Mouse (Mus musculus) liver, embryonic 12.5 days (tissue): ENCODE data around the gene Gm12790. TPM values are rescaled to one million over a fixed set of nuclear protein-coding genes. Genes with fewer than 3 reads are reported as not detected.
"Not testable (repeated sequence)": the region's sequence is repeated elsewhere in the genome, so short reads cannot be mapped to it uniquely, and the experiment has no call there.

Experiments
- ATAC-seq: fragments of 200-750 bp; cut with Nextera tagmentation; 2 replicates; pipeline ENCODE4 v1.8.0; 2017; ENCODE audit warnings: moderate number of reproducible peaks, mild to moderate bottlenecking, moderate library complexity
- H3K27ac ChIP-seq: fragments of 300-500 bp; sonication (generic); 2 replicates; pipeline ENCODE4 v1.5.1; 2016; ENCODE audit warnings: mild to moderate bottlenecking
- H3K27me3 ChIP-seq: fragments of 300-500 bp; sonication (generic); replicated peaks from 2 replicates; pipeline ENCODE4 v1.6.1; 2016; ENCODE audit warnings: mild to moderate bottlenecking, moderate library complexity
- H3K36me3 ChIP-seq: fragments of 300-500 bp; sonication (generic); 2 replicates; pipeline ENCODE4 v1.6.1; 2016; ENCODE audit warnings: mild to moderate bottlenecking, moderate library complexity
- H3K4me1 ChIP-seq: fragments of 300-500 bp; sonication (generic); 2 replicates; pipeline ENCODE4 v1.6.1; 2016
- H3K4me2 ChIP-seq: fragments of 300-500 bp; sonication (generic); 2 replicates; pipeline ENCODE4 v1.6.1; 2016; ENCODE audit warnings: mild to moderate bottlenecking, moderate library complexity
- H3K4me3 ChIP-seq: fragments of 300-500 bp; sonication (generic); 2 replicates; pipeline ENCODE4 v1.5.1; 2016; ENCODE audit warnings: mild to moderate bottlenecking, moderate library complexity
- H3K9ac ChIP-seq: fragments of 300-500 bp; sonication (generic); 2 replicates; pipeline ENCODE4 v1.6.1; 2016; ENCODE audit warnings: mild to moderate bottlenecking, moderate library complexity
- H3K9me3 ChIP-seq: fragments of 300-500 bp; sonication (generic); replicated peaks from 2 replicates; pipeline ENCODE4 v1.6.1; 2016; ENCODE audit warnings: mild to moderate bottlenecking, moderate library complexity
- WGBS: fragments of 180-500 bp; shearing (Covaris S2); methylation state at CpG from one replicate; pipeline ENCODE4 v1.1.7; 2016; ENCODE audit not compliant: insufficient replicate concordance; 5-methylcytosine and 5-hydroxymethylcytosine counted together
- polyA plus RNA-seq: library from polyadenylated mRNA; unstranded; fragments of >200 nt; fragmentation: Nextera tagmentation; extraction: Ambion mirVana; gene quantifications from 2 replicates; pipeline ENCODE4 v1.2.1, GENCODE M21; 2016

Gene Gm12790
- polyA plus RNA-seq, result not detected in 2 replicates

DNA sequence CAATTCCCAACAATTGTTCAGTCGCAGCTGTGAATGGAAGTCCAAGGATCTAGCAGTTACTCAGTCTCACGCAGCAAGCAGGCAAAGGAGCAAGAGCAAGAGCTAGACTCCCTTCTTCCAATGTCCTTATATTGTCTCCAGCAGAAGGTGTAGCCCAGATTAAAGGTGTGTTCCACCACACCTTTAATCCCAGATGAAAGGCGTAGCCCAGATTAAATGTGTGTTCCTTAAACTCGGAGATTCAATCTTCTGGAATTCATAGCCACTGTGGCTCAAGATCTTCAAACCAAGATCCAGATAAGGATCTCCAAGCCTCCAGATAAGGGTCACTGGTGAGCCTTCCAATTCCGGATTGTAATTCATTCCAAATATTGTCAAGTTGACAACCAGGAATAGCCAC lies at the start of gene Gm12790:
Gene Gm12790, minus strand, starts transcription at position 101 of the 400 bp plus-strand sequence.
- H3K4me3 ChIP-seq, H3K36me3 ChIP-seq, H3K27me3 ChIP-seq, H3K4me2 ChIP-seq, ATAC-seq, H3K9me3 ChIP-seq, H3K9ac ChIP-seq, H3K4me1 ChIP-seq, H3K27ac ChIP-seq: not testable (repeated sequence)
- WGBS, result 73% methylated on average over 1 of the region's 5 CpGs

GRCm38 (mm10) chr4:102026619-102027018 lies 45.8 kb upstream of the Gm12790 start:
- no peak overlapping the region for H3K4me3 ChIP-seq
- H3K9ac ChIP-seq, result no peak overlapping the region
- H3K4me2 ChIP-seq, result no peak overlapping the region
- H3K9me3 ChIP-seq, result no peaks in the 10 kb centered on the region
- no peaks in the 10 kb centered on the region for H3K4me1 ChIP-seq
- no peak overlapping the region for H3K27ac ChIP-seq
- H3K27me3 ChIP-seq, result no peaks in the 10 kb centered on the region
- no peaks in the 10 kb centered on the region for H3K36me3 ChIP-seq
- WGBS, result 69% methylated on average over 6 of the region's 6 CpGs
- ATAC-seq, result no peak

- Histone ChIP-seq H3K4me3 (no peak overlapping the region), H3K27me3 (no peaks in the 10 kb centered on the region), H3K9ac (no peak overlapping the region), H3K4me1 (no peaks in the 10 kb centered on the region), H3K4me2 (no peak overlapping the region), H3K9me3 (no peaks in the 10 kb centered on the region), H3K36me3 (no peaks in the 10 kb centered on the region), H3K27ac (no peak overlapping the region)
- ATAC-seq, result no peak
- 31% methylated on average over 15 of the region's 15 CpGs for WGBS
Measured at GRCm38 (mm10) chr4:101998267-101998922, 17.5 kb upstream of the Gm12790 start.

GRCm38 (mm10) chr4:101997426-101997825 lies 16.6 kb upstream of the Gm12790 start:
- no peak overlapping the region for H3K27ac ChIP-seq
- no peak overlapping the region for H3K9ac ChIP-seq
- no peaks in the 10 kb centered on the region for H3K36me3 ChIP-seq
- no peaks in the 10 kb centered on the region for H3K27me3 ChIP-seq
- H3K9me3 ChIP-seq, result 0 out of 2 replicates have a peak, but pooled peaks cover 3% of the 10 kb centered on the region
- no peak overlapping the region for H3K4me2 ChIP-seq
- WGBS, result 72% methylated on average over 5 of the region's 5 CpGs
- ATAC-seq, result no peak
- no peaks in the 10 kb centered on the region for H3K4me1 ChIP-seq
- H3K4me3 ChIP-seq, result no peak overlapping the region

GRCm38 (mm10) chr4:101986326-101986725 lies 5.5 kb upstream of the Gm12790 start, which contains the start of gene Gm12789:
Gene Gm12789 (plus strand): TSS chr4:101986626.
- not testable (repeated sequence) for ATAC-seq, H3K4me2 ChIP-seq, H3K4me1 ChIP-seq, H3K9ac ChIP-seq, H3K4me3 ChIP-seq, H3K27me3 ChIP-seq, H3K27ac ChIP-seq, H3K9me3 ChIP-seq, H3K36me3 ChIP-seq
- WGBS, result 51% methylated on average over 2 of the region's 2 CpGs

DNA sequence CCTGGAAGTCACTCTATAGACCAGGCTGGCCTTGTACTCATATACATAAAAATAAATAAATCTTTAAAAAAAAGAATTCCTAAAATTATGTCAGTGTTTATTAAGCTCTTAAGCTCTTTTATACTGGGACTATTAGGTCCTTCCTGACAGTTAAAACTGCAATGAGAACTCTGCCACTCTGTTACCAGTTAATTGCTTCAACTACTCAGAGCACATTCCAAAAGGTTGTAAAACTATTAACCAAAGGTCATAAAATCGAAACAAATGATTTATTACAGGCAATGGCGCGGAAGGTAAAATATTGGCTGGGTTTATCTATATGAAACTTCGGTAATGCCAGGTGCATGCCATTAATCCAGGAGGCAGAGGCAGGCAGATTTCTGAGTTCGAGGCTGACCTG lies 4.8 kb upstream of the Gm12790 start:
- no peak for ATAC-seq
- H3K27ac ChIP-seq, result no peak overlapping the region

GRCm38 (mm10) chr4:101940107-101940506 lies 40.7 kb downstream of the Gm12790 start, which contains the start of gene Gm12794:
Gene Gm12794 (plus strand): TSS chr4:101940407.
- H3K27me3 ChIP-seq, H3K36me3 ChIP-seq, H3K4me3 ChIP-seq, H3K9me3 ChIP-seq, H3K4me1 ChIP-seq, H3K27ac ChIP-seq, ATAC-seq, H3K9ac ChIP-seq, H3K4me2 ChIP-seq: not testable (repeated sequence)
- 48% methylated on average over 2 of the region's 2 CpGs for WGBS

More for the DNA sequence above, 4.8 kb upstream of the Gm12790 start:
- Histone ChIP-seq H3K9ac (no peak overlapping the region), H3K9me3 (no peaks in the 10 kb centered on the region), H3K36me3 (no peaks in the 10 kb centered on the region), H3K27me3 (no peaks in the 10 kb centered on the region), H3K4me2 (no peak overlapping the region), H3K4me1 (no peaks in the 10 kb centered on the region), H3K4me3 (no peak overlapping the region)
- WGBS, result 67% methylated on average over 5 of the region's 5 CpGs

Other genes with a start within 250 kb of the Gm12790 start
- gene B020004J07Rik, start 137.0 kb downstream of the Gm12790 start, polyA plus RNA-seq, result not detected in 2 replicates
- not detected in 2 replicates for gene C130073F10Rik, start 87.3 kb downstream of the Gm12790 start, polyA plus RNA-seq
- gene Gm12800, start 71.9 kb downstream of the Gm12790 start, polyA plus RNA-seq, result not detected in 2 replicates
- not detected in 2 replicates for gene Gm12794, start 40.6 kb downstream of the Gm12790 start, polyA plus RNA-seq
- not detected in 2 replicates for gene Gm12789, start 5.6 kb upstream of the Gm12790 start, polyA plus RNA-seq
- gene Pde4b, start 106.5 kb upstream of the Gm12790 start, polyA plus RNA-seq, result 4.2 TPM in 2 replicates